Mouse (Mus musculus) thymus, adult 2 months (tissue): ENCODE results near the gene Arfgef2.

Experiments used
- CTCF ChIP-seq: fragments of 200-500 bp; IDR thresholded peaks from 2 replicates; pipeline ENCODE4 v1.5.1; 2012; ENCODE audit warnings: mild to moderate bottlenecking, control low read depth, low read length, moderate library complexity, borderline replicate concordance; ENCODE audit not compliant: control insufficient read depth, poor library complexity, insufficient read depth; ENCODE audit errors: extremely low read depth
- POLR2A ChIP-seq: fragments of 200-500 bp; IDR thresholded peaks from 2 replicates; pipeline ENCODE4 v1.6.1; 2012; ENCODE audit warnings: mild to moderate bottlenecking, low read length, control low read depth, moderate library complexity; ENCODE audit not compliant: control insufficient read depth, poor library complexity, insufficient read depth; ENCODE audit errors: extremely low read depth

DNA sequence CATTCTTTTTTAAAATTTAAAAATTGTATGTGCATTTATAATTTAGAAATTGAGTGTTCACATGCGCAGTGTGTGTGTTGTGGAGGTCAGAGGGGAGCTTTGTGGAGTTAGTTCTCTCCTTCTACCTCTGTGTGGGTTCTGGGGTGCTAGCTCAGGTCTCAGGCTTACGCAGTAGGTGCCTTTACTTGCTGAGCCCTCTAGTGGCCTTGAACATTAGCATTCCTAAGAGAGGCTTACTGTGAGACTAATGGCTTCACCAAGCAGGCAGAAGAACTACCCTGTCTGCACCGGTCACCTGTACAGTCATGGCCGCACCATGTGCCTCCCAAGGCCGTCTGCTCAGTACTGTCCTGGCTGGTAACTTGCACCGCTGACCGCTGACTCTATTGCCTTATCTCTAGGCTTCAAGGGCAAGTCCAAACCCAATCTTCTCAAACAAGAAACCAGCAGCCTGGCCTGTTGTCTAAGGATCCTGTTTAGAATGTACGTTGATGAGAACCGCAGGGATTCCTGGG is 86.0 kb downstream of the Arfgef2 start:
- no peak for TF ChIP-seq CTCF
- no peak for TF ChIP-seq POLR2A
